Mouse (Mus musculus) forebrain, embryonic 12.5 days (tissue): ENCODE measurements at regions not wholly inside any gene's neighbourhood (a gene's known extent, or its start where the extent isn't known, plus 50 kb on each side); places are given as distances from the start of the nearest gene placed in this dataset.
A peak's percentile ranks its signal among the peaks of the same experiment; 100 is the strongest.

Experiments
- ATAC-seq: fragments of 200-750 bp; cut with Nextera tagmentation; 2 replicates; pipeline ENCODE4 v1.8.0; 2017; ENCODE audit warnings: moderate TSS enrichment; ENCODE audit not compliant: low FRiP score
- H3K27ac ChIP-seq: fragments of 300-500 bp; sonication (generic); 2 replicates; pipeline ENCODE4 v1.5.1; 2016; ENCODE audit warnings: mild to moderate bottlenecking
- H3K27me3 ChIP-seq: fragments of 300-500 bp; sonication (generic); 2 replicates; pipeline ENCODE4 v1.6.1; 2016; ENCODE audit warnings: mild to moderate bottlenecking
- H3K36me3 ChIP-seq: fragments of 300-500 bp; sonication (generic); replicated peaks from 2 replicates; pipeline ENCODE4 v1.6.1; 2016; ENCODE audit warnings: mild to moderate bottlenecking
- H3K4me1 ChIP-seq: fragments of 300-500 bp; sonication (generic); 2 replicates; pipeline ENCODE4 v1.6.1; 2016
- H3K4me2 ChIP-seq: fragments of 300-500 bp; sonication (generic); 2 replicates; pipeline ENCODE4 v1.6.1; 2016; ENCODE audit warnings: mild to moderate bottlenecking, moderate library complexity
- H3K4me3 ChIP-seq: fragments of 300-500 bp; sonication (generic); replicated peaks from 2 replicates; pipeline ENCODE4 v1.5.1; 2016; ENCODE audit warnings: mild to moderate bottlenecking
- H3K9ac ChIP-seq: fragments of 300-500 bp; sonication (generic); 2 replicates; pipeline ENCODE4 v1.6.1; 2016; ENCODE audit warnings: mild to moderate bottlenecking
- H3K9me3 ChIP-seq: fragments of 300-500 bp; sonication (generic); 2 replicates; pipeline ENCODE4 v1.6.1; 2016
- WGBS: fragments of 180-500 bp; shearing (Covaris S2); methylation state at CpG from one replicate; pipeline ENCODE4 v1.1.7; 2016; 5-methylcytosine and 5-hydroxymethylcytosine counted together

GRCm38 (mm10) chr12:13707747-13708146 is 438.8 kb downstream of the Nbas start:
- no peaks in the 10 kb centered on the region for H3K36me3 ChIP-seq
- H3K4me2 ChIP-seq = no peak overlapping the region
- WGBS = 91% methylated on average over 5 of the region's 5 CpGs
- H3K4me1 ChIP-seq = peaks cover 4% of the 10 kb centered on the region; the same call in 1 of the 2 replicates
- no peaks in the 10 kb centered on the region for H3K27me3 ChIP-seq
- no peaks in the 10 kb centered on the region for H3K9me3 ChIP-seq
- H3K9ac ChIP-seq = no peak overlapping the region
- ATAC-seq = no peak
- no peak overlapping the region for H3K27ac ChIP-seq
- no peak overlapping the region for H3K4me3 ChIP-seq

GRCm38 (mm10) chr12:13706510-13706909 is 437.6 kb downstream of the Nbas start:
- H3K4me2 ChIP-seq = no peak overlapping the region
- no peaks in the 10 kb centered on the region for H3K27me3 ChIP-seq
- H3K36me3 ChIP-seq = no peaks in the 10 kb centered on the region
- H3K9me3 ChIP-seq = no peaks in the 10 kb centered on the region
- no peak overlapping the region for H3K27ac ChIP-seq
- ATAC-seq = peak; percentile 79
- WGBS = 20% methylated on average over 4 of the region's 4 CpGs
- H3K4me1 ChIP-seq = peaks cover 4% of the 10 kb centered on the region; the same call in 1 of the 2 replicates
- H3K4me3 ChIP-seq = no peak overlapping the region
- no peak overlapping the region for H3K9ac ChIP-seq

DNA sequence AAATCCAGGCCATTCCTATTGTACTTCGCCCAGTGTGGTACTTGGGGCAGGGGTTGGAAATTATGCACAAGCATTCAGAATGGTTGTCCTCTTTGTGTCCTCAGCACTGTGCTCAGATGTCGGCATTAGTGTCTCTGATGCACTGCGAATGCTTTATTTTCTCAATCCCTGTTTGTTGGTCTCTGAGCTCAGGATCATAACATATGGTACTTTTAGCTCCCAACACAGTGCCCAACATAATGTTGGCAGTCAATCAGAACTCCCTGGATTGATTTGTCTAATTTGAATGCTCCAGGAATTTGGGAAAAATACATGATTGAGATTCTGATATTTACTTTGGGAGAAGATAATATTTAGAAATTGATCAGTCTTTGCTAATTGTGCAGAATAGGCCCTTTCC is 434.7 kb downstream of the Nbas start:
- no peak overlapping the region for H3K27ac ChIP-seq

GRCm38 (mm10) chr12:13699858-13700257 is 430.9 kb downstream of the Nbas start:
- no peaks in the 10 kb centered on the region for H3K4me1 ChIP-seq
- no peak for ATAC-seq
- no peak overlapping the region for H3K4me2 ChIP-seq
- H3K9ac ChIP-seq = no peak overlapping the region
- H3K27me3 ChIP-seq = no peaks in the 10 kb centered on the region
- H3K36me3 ChIP-seq = no peaks in the 10 kb centered on the region
- H3K27ac ChIP-seq = no peak overlapping the region
- no peak overlapping the region for H3K4me3 ChIP-seq
- 92% methylated on average over 2 of the region's 2 CpGs for WGBS
- H3K9me3 ChIP-seq = no peaks in the 10 kb centered on the region

More for the DNA sequence above, 434.7 kb downstream of the Nbas start:
- H3K36me3 ChIP-seq = no peaks in the 10 kb centered on the region
- WGBS = 82% methylated on average over 3 of the region's 3 CpGs
- H3K4me2 ChIP-seq = no peak overlapping the region
- H3K9me3 ChIP-seq = no peaks in the 10 kb centered on the region
- H3K4me3 ChIP-seq = no peak overlapping the region
- H3K9ac ChIP-seq = no peak overlapping the region
- peaks cover 4% of the 10 kb centered on the region; the same call in 1 of the 2 replicates for H3K4me1 ChIP-seq
- ATAC-seq = no peak
- no peaks in the 10 kb centered on the region for H3K27me3 ChIP-seq

GRCm38 (mm10) chr12:13698834-13699233 is 429.9 kb downstream of the Nbas start:
- H3K27me3 ChIP-seq = no peaks in the 10 kb centered on the region
- H3K36me3 ChIP-seq = no peaks in the 10 kb centered on the region
- no peak for ATAC-seq
- H3K9me3 ChIP-seq = no peaks in the 10 kb centered on the region
- H3K4me2 ChIP-seq = no peak overlapping the region
- H3K4me1 ChIP-seq = no peaks in the 10 kb centered on the region
- no peak overlapping the region for H3K4me3 ChIP-seq
- H3K27ac ChIP-seq = no peak overlapping the region
- H3K9ac ChIP-seq = no peak overlapping the region
- 68% methylated on average over 4 of the region's 4 CpGs for WGBS

DNA sequence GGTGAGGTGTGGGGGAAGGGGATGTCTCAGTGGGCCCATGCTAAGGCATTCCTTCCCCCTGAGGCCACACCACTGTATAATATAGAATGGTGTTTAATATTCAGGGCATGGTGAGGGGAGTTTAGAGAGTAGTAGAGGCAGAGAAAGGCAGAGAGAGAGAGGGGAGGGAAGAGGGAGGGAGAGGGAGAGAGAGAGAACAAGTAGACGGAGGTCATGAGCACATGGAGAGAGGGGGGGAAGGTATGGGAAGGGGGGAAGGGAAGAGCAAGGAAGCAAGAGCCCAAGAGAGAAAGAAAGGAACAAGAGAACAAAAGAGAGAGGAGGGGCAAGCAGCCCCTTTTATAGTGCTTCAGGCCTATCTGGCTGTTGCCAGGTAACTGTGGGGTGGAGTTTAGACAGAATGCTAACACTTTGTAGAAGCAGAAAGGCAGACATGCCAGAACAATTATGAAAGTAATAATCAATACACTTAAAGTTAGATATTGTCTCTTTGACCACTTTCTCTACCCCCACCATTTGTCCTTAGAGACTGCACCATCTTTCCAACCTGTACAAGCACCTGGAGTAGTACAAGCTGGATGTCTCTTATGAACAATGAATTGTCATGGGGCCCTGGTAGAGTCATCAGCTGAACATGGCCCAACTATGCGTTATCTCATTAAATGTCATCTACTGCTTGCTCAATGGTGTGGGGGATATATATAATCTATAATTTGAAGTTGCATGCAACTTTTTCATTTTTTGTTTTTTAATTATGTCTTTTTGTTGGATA is 422.6 kb downstream of the Nbas start:
- H3K9me3 ChIP-seq = no peaks in the 10 kb centered on the region
- H3K36me3 ChIP-seq = no peaks in the 10 kb centered on the region
- ATAC-seq = peak; percentile 63; the same call in 1 of the 2 replicates
- H3K9ac ChIP-seq = no peak overlapping the region
- H3K27me3 ChIP-seq = no peaks in the 10 kb centered on the region
- no peak overlapping the region for H3K4me3 ChIP-seq
- no peak overlapping the region for H3K27ac ChIP-seq
- no peak overlapping the region for H3K4me2 ChIP-seq
- H3K4me1 ChIP-seq = peaks cover 8% of the 10 kb centered on the region
- 46% methylated on average over 2 of the region's 2 CpGs for WGBS

GRCm38 (mm10) chr12:13677266-13677665 is 408.3 kb downstream of the Nbas start:
- H3K4me2 ChIP-seq = no peak overlapping the region
- H3K9me3 ChIP-seq = no peaks in the 10 kb centered on the region
- no peak overlapping the region for H3K4me3 ChIP-seq
- no peaks in the 10 kb centered on the region for H3K4me1 ChIP-seq
- no peak overlapping the region for H3K27ac ChIP-seq
- ATAC-seq = no peak
- WGBS = 77% methylated on average over 1 of the region's 1 CpGs
- no peak overlapping the region for H3K9ac ChIP-seq
- no peaks in the 10 kb centered on the region for H3K27me3 ChIP-seq
- no peaks in the 10 kb centered on the region for H3K36me3 ChIP-seq

GRCm38 (mm10) chr12:13669453-13669852 is 400.5 kb downstream of the Nbas start:
- Histone ChIP-seq H3K36me3 (no peaks in the 10 kb centered on the region), H3K27ac (no peak overlapping the region), H3K9ac (no peak overlapping the region), H3K4me2 (no peak overlapping the region), H3K9me3 (no peaks in the 10 kb centered on the region), H3K4me1 (no peaks in the 10 kb centered on the region), H3K27me3 (no peaks in the 10 kb centered on the region), H3K4me3 (no peak overlapping the region)
- no peak for ATAC-seq

- WGBS = 82% methylated on average over 3 of the region's 3 CpGs
- no peak overlapping the region for H3K4me3 ChIP-seq
- no peak overlapping the region for H3K9ac ChIP-seq
- ATAC-seq = no peak
- no peaks in the 10 kb centered on the region for H3K36me3 ChIP-seq
- no peaks in the 10 kb centered on the region for H3K27me3 ChIP-seq
- no peak overlapping the region for H3K27ac ChIP-seq
- no peak overlapping the region for H3K4me2 ChIP-seq
- H3K9me3 ChIP-seq = no peaks in the 10 kb centered on the region
- no peaks in the 10 kb centered on the region for H3K4me1 ChIP-seq
Observed at GRCm38 (mm10) chr12:13668485-13669022, 399.6 kb downstream of the Nbas start.

GRCm38 (mm10) chr12:13639336-13639735 is 370.4 kb downstream of the Nbas start:
- no peaks in the 10 kb centered on the region for H3K36me3 ChIP-seq
- ATAC-seq = no peak
- H3K4me1 ChIP-seq = no peaks in the 10 kb centered on the region
- no peak overlapping the region for H3K4me2 ChIP-seq
- WGBS = 56% methylated on average over 1 of the region's 1 CpGs
- no peaks in the 10 kb centered on the region for H3K27me3 ChIP-seq
- no peak overlapping the region for H3K27ac ChIP-seq
- no peak overlapping the region for H3K4me3 ChIP-seq
- H3K9me3 ChIP-seq = no peaks in the 10 kb centered on the region
- H3K9ac ChIP-seq = no peak overlapping the region
